Mouse (Mus musculus) thymus, adult 18-20 months (tissue): ENCODE measurements around the gene Gm20696.

Experiments
- DNase-seq, 2 experiments: peaks; one replicate each; pipeline ENCODE4 v3.0.0; 2022; ENCODE audit warnings: mixed read lengths in 2 of 2

The Gm20696 gene

GRCm38 (mm10) chr6:99663232-99663631, 3.4 kb downstream of the Gm20696 start:
- DNase-seq: no peak

- DNase-seq: no peak
Measured at GRCm38 (mm10) chr6:99660443-99660842, 6.2 kb downstream of the Gm20696 start.

GRCm38 (mm10) chr6:99658586-99658985, 8.0 kb downstream of the Gm20696 start:
- DNase-seq: peak; percentile 55 to 81

GRCm38 (mm10) chr6:99656088-99656487, 10.5 kb downstream of the Gm20696 start:
- DNase-seq: no peak

- peak in 1 of 2 experiments; percentile 71 for DNase-seq
Measured at GRCm38 (mm10) chr6:99655488-99655887, 11.1 kb downstream of the Gm20696 start.

- DNase-seq: no peak
Measured at GRCm38 (mm10) chr6:99654343-99654742, 12.3 kb downstream of the Gm20696 start.

- no peak for DNase-seq
Measured at GRCm38 (mm10) chr6:99652341-99652740, 14.3 kb downstream of the Gm20696 start.

GRCm38 (mm10) chr6:99649307-99649706, 17.3 kb downstream of the Gm20696 start:
- no peak for DNase-seq

GRCm38 (mm10) chr6:99646344-99646743, 20.3 kb downstream of the Gm20696 start:
- peak in 1 of 2 experiments; percentile 70 for DNase-seq

GRCm38 (mm10) chr6:99644876-99645275, 21.7 kb downstream of the Gm20696 start:
- DNase-seq: no peak

GRCm38 (mm10) chr6:99644386-99644785, 22.2 kb downstream of the Gm20696 start:
- DNase-seq: no peak

GRCm38 (mm10) chr6:99643439-99644199, 23.0 kb downstream of the Gm20696 start:
- DNase-seq: peak in 1 of 2 experiments; percentile 67

GRCm38 (mm10) chr6:99637456-99637855, 29.1 kb downstream of the Gm20696 start:
- DNase-seq: peak in 1 of 2 experiments; percentile 51

GRCm38 (mm10) chr6:99636801-99637200, 29.8 kb downstream of the Gm20696 start:
- DNase-seq: no peak

GRCm38 (mm10) chr6:99636121-99636520, 30.5 kb downstream of the Gm20696 start:
- peak in 1 of 2 experiments; percentile 53 for DNase-seq

GRCm38 (mm10) chr6:99632121-99632980, 34.2 kb downstream of the Gm20696 start:
- no peak for DNase-seq

GRCm38 (mm10) chr6:99631637-99632036, 35.0 kb downstream of the Gm20696 start:
- DNase-seq: no peak

GRCm38 (mm10) chr6:99629726-99630458, 36.7 kb downstream of the Gm20696 start:
- DNase-seq: no peak

- DNase-seq: no peak
Measured at GRCm38 (mm10) chr6:99626347-99626746, 40.2 kb downstream of the Gm20696 start.

- DNase-seq: peak; percentile 20 to 51
Measured at GRCm38 (mm10) chr6:99625803-99626202, 40.8 kb downstream of the Gm20696 start.

GRCm38 (mm10) chr6:99625306-99625705, 41.3 kb downstream of the Gm20696 start:
- DNase-seq: no peak

- DNase-seq: no peak
Measured at GRCm38 (mm10) chr6:99624542-99624941, 42.1 kb downstream of the Gm20696 start.

- DNase-seq: no peak
Measured at GRCm38 (mm10) chr6:99623641-99624040, 43.0 kb downstream of the Gm20696 start.
